Mouse (Mus musculus) midbrain, embryonic 11.5 days (tissue): ENCODE results near the gene Ccdc182. TPM values are rescaled to one million over a fixed set of nuclear protein-coding genes. Genes with fewer than 3 reads are reported as not detected.

Experiments used
- ATAC-seq: fragments of 200-750 bp; cut with Nextera tagmentation; 2 replicates; pipeline ENCODE4 v1.8.0; 2017; ENCODE audit warnings: moderate TSS enrichment, moderate library complexity; ENCODE audit not compliant: low FRiP score
- DNase-seq: peaks from one replicate; pipeline ENCODE4 v3.0.0; 2015; ENCODE audit warnings: low spot score; ENCODE audit errors: missing footprints
- H3K27ac ChIP-seq: fragments of 300-500 bp; sonication (generic); 2 replicates; pipeline ENCODE4 v1.5.1; 2014; ENCODE audit warnings: low read depth, low read length
- H3K27me3 ChIP-seq: fragments of 300-500 bp; sonication (generic); 2 replicates; pipeline ENCODE4 v1.6.1; 2014; ENCODE audit warnings: mild to moderate bottlenecking, low read length, moderate library complexity, mixed read lengths; ENCODE audit not compliant: control insufficient read depth, insufficient read depth
- H3K36me3 ChIP-seq: fragments of 300-500 bp; sonication (generic); 2 replicates; pipeline ENCODE4 v1.6.1; 2014; ENCODE audit warnings: mild to moderate bottlenecking, low read length, moderate library complexity, mixed read lengths; ENCODE audit not compliant: control insufficient read depth, insufficient read depth
- H3K4me1 ChIP-seq: fragments of 300-500 bp; sonication (generic); 2 replicates; pipeline ENCODE4 v1.6.1; 2014; ENCODE audit warnings: low read length; ENCODE audit not compliant: control insufficient read depth, insufficient read depth
- H3K4me2 ChIP-seq: fragments of 300-500 bp; sonication (generic); 2 replicates; pipeline ENCODE4 v1.6.1; 2014; ENCODE audit warnings: mild to moderate bottlenecking, moderate library complexity
- H3K4me3 ChIP-seq: fragments of 300-500 bp; sonication (generic); 2 replicates; pipeline ENCODE4 v1.5.1; 2014; ENCODE audit warnings: low read depth, low read length
- H3K9ac ChIP-seq: fragments of 300-500 bp; sonication (generic); 2 replicates; pipeline ENCODE4 v1.6.1; 2014; ENCODE audit warnings: low read length
- H3K9me3 ChIP-seq: fragments of 300-500 bp; sonication (generic); 2 replicates; pipeline ENCODE4 v1.6.1; 2016; ENCODE audit warnings: low read length; ENCODE audit not compliant: control insufficient read depth
- WGBS: fragments of 180-500 bp; shearing (Covaris S2); extraction: QIAGEN DNeasy Blood & Tissue Kit; methylation state at CpG from one replicate; pipeline ENCODE4 v1.1.7; 2014; 5-methylcytosine and 5-hydroxymethylcytosine counted together
- polyA plus RNA-seq: library from polyadenylated mRNA; unstranded; fragments of >200 nt; fragmentation: Nextera tagmentation; extraction: Ambion mirVana; gene quantifications from 2 replicates; pipeline ENCODE4 v1.2.1, GENCODE M21; 2014

Ccdc182 gene
- 9.1 and 9.5 TPM in 2 replicates for polyA plus RNA-seq

DNA sequence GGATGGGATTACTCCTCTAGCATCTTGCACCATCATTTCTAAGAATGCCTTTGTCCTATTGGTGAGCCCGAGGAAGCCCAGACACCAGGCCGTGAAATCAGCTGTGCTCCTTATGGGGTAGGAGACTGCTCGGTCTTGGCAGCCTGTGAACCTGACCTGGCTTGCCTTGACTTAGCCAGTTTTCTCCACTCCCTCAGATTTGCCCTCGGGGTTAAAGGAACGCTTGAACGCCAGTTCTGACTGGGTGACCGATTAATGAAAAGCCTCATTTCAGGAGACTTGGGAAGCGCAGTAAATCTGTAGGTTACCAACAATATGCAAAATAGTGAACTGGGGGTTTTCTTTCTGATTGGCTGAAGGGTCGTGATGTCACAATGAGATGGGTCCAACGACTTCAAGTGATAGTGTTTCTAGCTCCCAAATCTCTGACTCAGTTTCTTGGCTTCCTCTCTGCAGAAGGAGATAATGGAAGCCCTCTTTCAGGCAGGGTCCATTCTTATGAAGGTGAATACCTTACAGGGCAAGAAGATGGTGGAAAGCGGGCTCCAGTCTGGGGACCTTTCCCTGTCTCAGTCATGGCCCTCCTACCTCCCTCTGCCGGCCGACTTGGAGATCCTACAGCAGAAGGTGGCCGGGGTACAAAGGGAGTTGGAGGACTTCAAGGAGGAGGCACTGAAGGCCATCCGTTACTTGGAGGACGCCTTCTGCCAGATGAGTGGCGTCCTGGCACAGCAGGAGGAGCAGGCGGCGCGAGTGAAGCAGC, at the start of gene Ccdc182:
Ccdc182 (plus strand) TSS at position 428 of the 763 bp plus-strand sequence.
- Histone ChIP-seq H3K9me3 (no peaks in the 10 kb centered on the region), H3K4me1 (peaks cover 25% of the 10 kb centered on the region), H3K27ac (peak within 1 kb of the TSS; percentile 72), H3K4me2 (peak within 1 kb of the TSS; percentile 44), H3K9ac (peak within 1 kb of the TSS; percentile 54), H3K36me3 (no peaks in the 10 kb centered on the region), H3K27me3 (no peaks in the 10 kb centered on the region), H3K4me3 (peak within 1 kb of the TSS; percentile 25)
- 31% methylated on average over 20 of the region's 20 CpGs for WGBS
- peak; percentile 39; the same call in 1 of the 2 replicates for ATAC-seq
- DNase-seq, result no peak

DNA sequence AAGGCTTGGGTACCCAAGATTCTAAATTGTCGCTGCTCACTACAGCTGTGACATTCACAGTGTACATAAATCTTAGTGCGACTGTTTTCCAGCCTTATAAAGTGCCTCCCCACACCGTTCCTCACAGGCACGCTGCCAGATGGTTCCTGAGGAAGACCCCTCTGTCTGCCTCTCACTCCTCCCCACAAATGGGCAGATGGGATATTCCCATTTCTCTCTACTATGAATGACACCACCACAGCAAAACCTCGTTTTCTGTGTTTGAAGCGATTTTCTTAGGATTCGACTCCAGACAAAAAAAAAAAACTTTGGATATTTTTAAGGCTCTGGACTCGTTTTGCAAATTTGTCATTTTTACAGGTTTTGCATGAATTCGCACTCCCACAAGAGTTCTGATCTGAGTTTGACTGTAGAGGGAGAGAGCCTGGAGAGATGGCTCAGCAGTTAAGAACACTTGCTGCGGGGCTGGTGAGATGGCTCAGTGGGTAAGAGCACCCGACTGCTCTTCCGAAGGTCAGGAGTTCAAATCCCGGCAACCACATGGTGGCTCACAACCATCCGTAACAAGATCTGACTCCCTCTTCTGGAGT, 48.2 kb upstream of the Ccdc182 start:
- Histone ChIP-seq H3K9me3 (peaks cover 3% of the 10 kb centered on the region; the same call in 1 of the 2 replicates), H3K4me1 (peaks cover 32% of the 10 kb centered on the region), H3K9ac (no peak overlapping the region), H3K27ac (no peak overlapping the region), H3K4me2 (no peak overlapping the region), H3K4me3 (no peak overlapping the region), H3K36me3 (no peaks in the 10 kb centered on the region), H3K27me3 (no peaks in the 10 kb centered on the region)
- DNase-seq (no peak), ATAC-seq (no peak)
- WGBS, result 86% methylated on average over 14 of the region's 14 CpGs

DNA sequence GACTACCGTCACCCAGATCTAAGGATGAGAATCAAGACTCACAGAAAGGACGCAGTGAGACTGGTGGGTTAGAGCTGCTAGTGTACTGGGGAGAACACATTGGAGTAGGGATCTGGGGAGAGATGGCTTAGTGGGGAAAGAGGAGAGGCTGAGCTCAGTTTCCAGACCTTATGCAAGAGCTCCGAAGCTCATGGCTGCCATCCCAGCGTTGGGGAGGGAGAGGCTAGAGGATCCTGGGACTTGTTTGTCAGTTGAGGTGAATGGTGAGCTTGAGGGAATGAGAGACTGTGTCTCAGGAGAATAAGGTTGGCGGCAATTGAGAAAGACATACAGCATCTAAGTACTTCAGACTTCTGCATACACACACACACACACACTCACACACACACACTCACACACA, 45.2 kb upstream of the Ccdc182 start:
- Histone ChIP-seq H3K4me1 (peaks cover 33% of the 10 kb centered on the region), H3K9me3 (peaks cover 3% of the 10 kb centered on the region; the same call in 1 of the 2 replicates), H3K4me3 (no peak overlapping the region), H3K4me2 (no peak overlapping the region), H3K9ac (peak overlapping the region; percentile 9; the same call in 1 of the 2 replicates), H3K27me3 (no peaks in the 10 kb centered on the region), H3K36me3 (no peaks in the 10 kb centered on the region), H3K27ac (peak overlapping the region; percentile 27; the same call in 1 of the 2 replicates)
- ATAC-seq, result no peak
- no peak for DNase-seq
- 66% methylated on average over 5 of the region's 5 CpGs for WGBS

DNA sequence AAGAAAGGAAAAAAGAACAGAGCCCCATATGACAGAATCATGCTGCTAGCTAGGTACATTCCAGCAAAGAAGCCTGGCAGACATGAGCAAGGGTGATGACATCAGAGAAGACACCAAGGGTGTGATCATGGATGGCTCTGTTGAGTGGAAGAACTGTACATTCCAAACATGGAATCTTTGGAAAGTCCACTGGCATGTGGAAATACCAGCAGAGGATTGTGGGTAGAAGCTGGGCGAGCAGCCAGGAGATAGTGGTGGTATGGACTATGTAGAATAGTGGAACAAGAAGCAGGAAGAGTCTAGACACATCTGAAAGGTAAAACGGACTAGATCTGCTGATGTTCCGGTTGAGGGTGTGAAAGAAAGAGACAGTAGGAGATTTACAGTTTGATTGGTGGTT, 43.3 kb upstream of the Ccdc182 start:
- Histone ChIP-seq H3K4me2 (no peak overlapping the region), H3K9me3 (no peaks in the 10 kb centered on the region), H3K4me1 (peaks cover 40% of the 10 kb centered on the region), H3K27me3 (no peaks in the 10 kb centered on the region), H3K36me3 (no peaks in the 10 kb centered on the region), H3K9ac (no peak overlapping the region), H3K4me3 (no peak overlapping the region), H3K27ac (no peak overlapping the region)
- WGBS, result 92% methylated on average over 3 of the region's 3 CpGs
- ATAC-seq (no peak), DNase-seq (no peak)

DNA sequence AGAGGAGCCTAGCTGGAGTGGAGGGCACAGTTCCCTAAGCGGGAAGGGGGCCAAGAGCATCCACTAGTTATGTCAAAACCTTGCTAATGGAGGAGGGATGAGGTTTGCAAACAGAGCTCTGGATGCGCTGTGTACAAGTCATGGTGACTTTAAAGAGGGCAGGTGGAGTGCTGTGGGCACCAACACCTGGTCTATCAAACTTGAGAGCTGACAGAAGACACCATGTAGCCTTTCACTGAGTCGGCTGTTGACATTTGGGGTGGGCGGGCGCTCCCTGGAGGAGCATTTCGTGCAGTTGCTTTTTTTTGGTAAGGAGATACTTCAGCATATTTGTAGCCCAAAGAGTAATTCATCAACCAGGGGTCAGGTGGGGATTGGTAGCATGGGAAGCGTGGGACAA, 42.6 kb upstream of the Ccdc182 start:
- ATAC-seq (no peak), DNase-seq (no peak)
- Histone ChIP-seq H3K4me1 (peaks cover 40% of the 10 kb centered on the region), H3K27ac (no peak overlapping the region), H3K27me3 (no peaks in the 10 kb centered on the region), H3K36me3 (no peaks in the 10 kb centered on the region), H3K4me2 (no peak overlapping the region), H3K9ac (no peak overlapping the region), H3K4me3 (no peak overlapping the region), H3K9me3 (no peaks in the 10 kb centered on the region)
- 85% methylated on average over 7 of the region's 7 CpGs for WGBS

DNA sequence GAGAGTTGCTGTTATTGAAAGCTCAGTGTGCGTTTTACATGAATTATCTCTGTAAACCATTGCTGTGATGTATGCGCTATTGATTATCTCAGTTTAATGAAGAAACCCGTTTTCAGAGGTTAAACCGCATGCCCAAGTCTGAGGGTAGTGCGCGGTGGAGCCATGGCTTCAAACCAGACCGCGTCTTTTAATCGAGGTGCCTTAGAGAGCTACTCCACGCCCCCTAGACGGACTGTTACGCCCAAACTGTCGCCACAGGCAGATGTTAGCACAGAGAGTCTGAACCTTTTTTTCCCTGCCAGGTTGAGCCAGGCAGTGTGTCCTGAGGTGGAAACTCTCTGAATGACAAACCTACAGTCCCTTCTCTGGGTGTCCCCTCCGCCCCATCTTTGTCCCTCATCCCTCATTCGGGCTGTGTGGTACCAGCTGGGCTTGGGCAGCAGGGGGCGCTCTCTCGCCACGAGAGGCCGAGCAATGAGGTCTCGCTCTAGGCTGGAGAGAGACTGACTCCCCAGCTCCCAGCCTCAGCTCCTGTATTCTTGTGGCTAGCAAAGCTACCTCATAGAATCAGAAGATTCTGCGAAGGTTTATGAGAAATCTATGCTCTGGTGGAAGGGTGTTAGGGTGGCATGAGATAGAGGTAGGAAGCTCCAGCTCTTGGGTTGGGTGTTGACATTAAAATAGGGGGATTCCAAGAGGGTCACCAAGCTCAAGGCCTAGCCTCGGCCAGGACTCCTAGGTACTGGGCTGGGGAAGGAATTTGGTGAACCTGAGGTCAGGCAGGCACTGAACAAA, 41.7 kb upstream of the Ccdc182 start:
- DNase-seq (peak; percentile 99), ATAC-seq (peak; percentile 88)
- Histone ChIP-seq H3K27me3 (no peaks in the 10 kb centered on the region), H3K4me1 (peaks cover 40% of the 10 kb centered on the region), H3K27ac (peak overlapping the region; percentile 88), H3K9me3 (no peaks in the 10 kb centered on the region), H3K4me2 (peak overlapping the region; percentile 27; the same call in 1 of the 2 replicates), H3K9ac (peak overlapping the region; percentile 46; the same call in 1 of the 2 replicates), H3K36me3 (no peaks in the 10 kb centered on the region), H3K4me3 (no peak overlapping the region)
- 15% methylated on average over 22 of the region's 22 CpGs for WGBS

DNA sequence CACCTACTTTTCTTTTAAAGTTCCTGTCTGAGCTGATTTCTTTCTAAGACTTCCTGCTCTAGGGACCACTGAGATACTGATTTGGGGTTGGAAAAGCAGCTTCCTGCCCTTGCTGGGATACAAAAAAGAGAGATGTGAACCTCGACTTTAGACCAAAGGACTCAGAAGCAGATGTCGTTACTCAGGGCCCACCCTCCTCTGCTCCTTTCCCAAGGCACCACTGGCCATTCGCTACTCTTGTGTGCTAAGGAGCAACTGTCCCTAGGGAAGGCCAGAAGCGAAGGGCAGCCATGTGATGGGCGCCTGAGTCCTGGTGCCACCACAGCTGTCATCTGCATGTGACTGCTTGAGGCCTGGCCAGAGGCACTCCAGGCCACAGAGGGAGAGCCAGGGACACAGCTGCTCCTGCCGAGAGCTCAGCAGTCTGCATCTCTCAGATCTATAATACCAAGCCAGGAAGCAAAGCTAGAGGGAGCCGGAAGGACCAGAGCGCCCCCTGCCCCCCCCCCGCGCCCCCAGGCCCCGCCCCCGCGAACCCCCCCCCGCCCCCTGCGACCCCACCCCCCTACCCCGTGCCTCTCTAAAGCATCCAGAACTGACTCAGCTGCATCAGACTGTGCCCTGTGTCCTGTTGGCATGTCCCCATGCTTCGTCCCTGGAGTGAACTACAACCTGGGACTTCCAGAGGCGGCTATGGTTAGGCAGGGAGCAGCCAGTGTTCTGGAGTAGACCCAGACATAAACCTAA, 40.9 kb upstream of the Ccdc182 start:
- Histone ChIP-seq H3K4me1 (peaks cover 40% of the 10 kb centered on the region), H3K27me3 (no peaks in the 10 kb centered on the region), H3K4me2 (peak overlapping the region; percentile 31; the same call in 1 of the 2 replicates), H3K4me3 (no peak overlapping the region), H3K9me3 (no peaks in the 10 kb centered on the region), H3K36me3 (no peaks in the 10 kb centered on the region), H3K27ac (peak overlapping the region; percentile 88), H3K9ac (peak overlapping the region; percentile 46)
- DNase-seq (peak; percentile 96), ATAC-seq (peak; percentile 74)
- 10% methylated on average over 11 of the region's 18 CpGs for WGBS

DNA sequence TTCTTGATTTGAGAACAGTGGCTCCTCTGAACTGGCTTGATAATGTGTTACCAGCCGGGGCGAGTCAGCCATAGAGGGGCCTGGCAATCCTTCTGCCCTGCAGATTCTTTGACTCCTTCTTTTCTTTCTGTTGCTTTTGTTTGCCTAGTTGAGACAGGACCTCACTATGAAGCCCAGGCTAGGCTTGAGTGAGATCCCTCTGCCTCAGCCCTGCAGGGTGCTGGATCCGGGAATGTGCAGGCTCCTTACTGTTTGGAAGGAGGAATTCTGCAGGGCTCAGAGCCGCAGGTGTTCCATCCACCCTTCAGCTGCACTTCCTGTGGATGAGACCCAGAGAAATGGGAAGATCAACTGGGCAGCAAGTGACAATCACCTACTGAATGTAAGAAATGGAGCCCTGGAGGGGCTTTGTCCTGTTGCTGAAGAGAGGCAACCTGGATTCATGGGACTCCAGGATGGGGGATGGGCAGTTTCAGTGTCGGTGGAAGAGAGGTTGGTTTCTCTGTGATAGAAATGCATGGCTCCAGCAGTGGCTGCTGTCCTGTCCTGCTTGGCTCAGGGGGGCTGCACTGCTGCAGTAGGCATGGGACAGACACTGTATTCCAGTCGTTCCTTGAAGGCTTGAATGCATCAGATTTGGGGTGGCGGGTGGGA, 40.2 kb upstream of the Ccdc182 start:
- ATAC-seq, result peak; percentile 28; the same call in 1 of the 2 replicates
- peak overlapping the region; percentile 24 for H3K9ac ChIP-seq
- 20% methylated on average over 7 of the region's 7 CpGs for WGBS

More for the DNA sequence above, 40.2 kb upstream of the Ccdc182 start:
- Histone ChIP-seq H3K36me3 (no peaks in the 10 kb centered on the region; the same call in 1 of the 2 replicates), H3K27me3 (no peaks in the 10 kb centered on the region), H3K4me2 (peak overlapping the region; percentile 31), H3K4me1 (peaks cover 37% of the 10 kb centered on the region), H3K27ac (peak overlapping the region; percentile 88), H3K9me3 (no peaks in the 10 kb centered on the region; the same call in 1 of the 2 replicates), H3K4me3 (peak overlapping the region; percentile 3; the same call in 1 of the 2 replicates)
- peak; percentile 93 for DNase-seq
